ENCODE assay signal across 9 mouse cellular contexts in the genomic region with DNA sequence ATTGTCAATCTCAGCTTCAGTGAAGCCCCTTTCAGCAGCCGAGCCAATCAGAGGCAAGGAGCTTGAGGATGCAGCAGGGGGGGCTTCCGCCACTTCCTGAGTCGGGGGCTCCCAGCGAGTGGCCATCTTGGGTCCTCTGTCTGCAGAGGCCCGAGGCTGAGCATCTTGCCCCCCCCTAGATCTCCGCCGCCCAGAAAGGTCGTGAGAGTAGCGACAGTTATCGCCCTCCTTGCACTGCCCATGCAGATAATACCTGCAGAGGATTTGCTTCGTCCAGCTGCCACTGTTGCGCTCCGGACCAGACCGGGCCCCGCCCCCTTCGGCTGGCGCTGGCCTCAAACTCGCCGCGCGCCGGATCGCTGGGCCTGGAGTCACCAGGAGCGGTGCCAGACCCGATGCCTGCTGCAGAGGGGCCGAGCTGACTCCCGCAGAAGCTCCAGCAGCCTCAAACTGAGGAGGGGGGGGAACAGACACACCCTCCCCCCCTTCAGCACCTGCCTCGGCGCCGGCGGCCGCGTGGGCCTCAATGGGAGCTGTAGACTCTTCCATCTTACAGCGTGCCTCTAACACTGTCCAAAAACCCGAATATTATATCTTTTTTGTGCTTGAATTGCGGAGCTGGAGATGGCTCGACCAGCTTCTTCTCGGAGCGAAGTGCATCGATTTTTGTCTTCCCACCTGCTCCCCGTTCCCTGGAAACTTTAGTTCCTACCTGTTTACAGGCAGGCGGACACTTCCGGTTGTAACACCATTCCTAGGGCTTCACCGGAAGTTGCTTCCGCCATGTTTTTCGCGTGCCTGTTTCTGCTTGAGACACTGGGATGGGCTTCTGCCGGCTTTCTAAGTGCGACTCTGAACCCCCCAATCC. TPM values are rescaled to one million over a fixed set of nuclear protein-coding genes. Genes with fewer than 3 reads are reported as not detected.
DNase-seq lines count a peak whose midpoint lies in the region; ATAC-seq and TF ChIP-seq lines count a peak whose summit lies in the region.
"Had no signal": no experiment of that assay in that cellular context is flagged by ENCODE, and none has a peak within 500 bp of the region (broad histone marks: within the 10 kb centered on the region; RNA-seq: fewer than 3 reads in every experiment).

A gene (minus strand): TSS at position 647 of the 868 bp plus-strand sequence.

- intact Hi-C loops in heart, adult 2 months (cut with DNase I): no loop called here

- H3K9ac ChIP-seq in heart, adult 2 months (ENCODE audit: low read depth, low read length): peak within 1 kb of the TSS; percentile 37
- H3K9ac ChIP-seq in limb, embryonic 13.5 days: peak within 1 kb of the TSS; percentile 83
- H3K9ac ChIP-seq in midbrain, embryonic 14.5 days (replicated peaks; ENCODE audit: low read length): peak within 1 kb of the TSS; percentile 86

- peak within 1 kb of the TSS; percentile 62 for H3K4me3 ChIP-seq in erythroblast, embryonic 14.5 days (replicated peaks)
- H3K4me3 ChIP-seq in embryonic facial prominence, embryonic 10.5 days: peak within 1 kb of the TSS; percentile 79
- H3K4me3 ChIP-seq in heart, adult 2 months: peak within 1 kb of the TSS; percentile 63
- H3K4me3 ChIP-seq in kidney, adult 2 months (ENCODE audit: insufficient read depth, low read depth, low read length): peak within 1 kb of the TSS; percentile 78
- peak within 1 kb of the TSS; percentile 70 for H3K4me3 ChIP-seq in limb, embryonic 13.5 days
- H3K4me3 ChIP-seq in midbrain, embryonic 14.5 days (replicated peaks; ENCODE audit: low read depth, low read length): peak within 1 kb of the TSS; percentile 70

- H3K9me3 ChIP-seq in erythroblast, embryonic 14.5 days (ENCODE audit: control insufficient read depth, low read length): peaks cover 15% of the 10 kb centered on the region
- peaks cover 21% of the 10 kb centered on the region for H3K9me3 ChIP-seq in embryonic facial prominence, embryonic 10.5 days
- H3K9me3 ChIP-seq in limb, embryonic 13.5 days: peaks cover 14% of the 10 kb centered on the region
- peaks cover 4% of the 10 kb centered on the region; the same call in 1 of the 2 replicates for H3K9me3 ChIP-seq in midbrain, embryonic 14.5 days (ENCODE audit: control insufficient read depth, low read length)

- peak within 1 kb of the TSS; percentile 81 for H3K4me2 ChIP-seq in limb, embryonic 13.5 days (replicated peaks)
- peak within 1 kb of the TSS; percentile 64 for H3K4me2 ChIP-seq in midbrain, embryonic 14.5 days (ENCODE audit: low read length)

- TF ChIP-seq POLR2A in heart, adult 2 months (IDR thresholded peaks at IDR 0.05; ENCODE audit: insufficient read depth, low read depth, low read length): peak; percentile 60
- no peak for TF ChIP-seq POLR2A in kidney, adult 2 months (IDR thresholded peaks at IDR 0.05; ENCODE audit: low read depth, low read length)

- WGBS in embryonic facial prominence, embryonic 10.5 days: 24% methylated on average over 49 of the region's 49 CpGs
- 16% methylated on average over 49 of the region's 49 CpGs for WGBS in heart, adult 2 months
- WGBS in kidney, adult 2 months: 30% methylated on average over 49 of the region's 49 CpGs
- 27% methylated on average over 49 of the region's 49 CpGs for WGBS in limb, embryonic 13.5 days
- 26% methylated on average over 49 of the region's 49 CpGs for WGBS in midbrain, embryonic 14.5 days

- H3K27ac ChIP-seq in embryonic facial prominence, embryonic 10.5 days (replicated peaks): peak within 1 kb of the TSS; percentile 92
- peak within 1 kb of the TSS; percentile 38; the same call in 1 of the 2 replicates for H3K27ac ChIP-seq in heart, adult 2 months
- no peak within 1 kb of the TSS for H3K27ac ChIP-seq in kidney, adult 2 months (ENCODE audit: insufficient read depth, low read depth, low read length)
- peak within 1 kb of the TSS; percentile 33; the same call in 1 of the 2 replicates for H3K27ac ChIP-seq in limb, embryonic 13.5 days
- peak within 1 kb of the TSS; percentile 93 for H3K27ac ChIP-seq in midbrain, embryonic 14.5 days (replicated peaks; ENCODE audit: low read depth, low read length)

- no peak for TF ChIP-seq EP300 in heart, adult 2 months (IDR thresholded peaks at IDR 0.05; ENCODE audit: insufficient read depth, low read depth, low read length)

- DNase-seq in embryonic facial prominence, embryonic 10.5 days (ENCODE audit: low spot score): peak; percentile 84
- DNase-seq in heart, adult 2 months: peak; percentile 63 to 80
- DNase-seq in kidney, adult 2 months: peak; percentile 84
- peak; percentile 94 for DNase-seq in midbrain, embryonic 14.5 days
- DNase-seq in splenic B cell, adult 2 months (ENCODE audit: low read depth, low spot score): peak; percentile 5

- no peaks in the 10 kb centered on the region for H3K27me3 ChIP-seq in erythroblast, embryonic 14.5 days (ENCODE audit: control insufficient read depth)
- 0 out of 2 replicates have a peak, but pooled peaks cover 4% of the 10 kb centered on the region for H3K27me3 ChIP-seq in embryonic facial prominence, embryonic 10.5 days (replicated peaks; ENCODE audit: low read depth, poor library complexity, severe bottlenecking)
- H3K27me3 ChIP-seq in heart, adult 2 months (ENCODE audit: control insufficient read depth, insufficient read depth, low read length): no peaks in the 10 kb centered on the region
- H3K27me3 ChIP-seq in kidney, adult 2 months (replicated peaks; ENCODE audit: control insufficient read depth, insufficient read depth, low read length): peaks cover 2% of the 10 kb centered on the region
- peaks cover 5% of the 10 kb centered on the region; the same call in 1 of the 2 replicates for H3K27me3 ChIP-seq in limb, embryonic 13.5 days
- no peaks in the 10 kb centered on the region for H3K27me3 ChIP-seq in midbrain, embryonic 14.5 days (ENCODE audit: control insufficient read depth, insufficient read depth, low read length)
- H3K27me3 ChIP-seq in splenic B cell, adult 2 months (ENCODE audit: control insufficient read depth, insufficient read depth, low read length, poor library complexity, severe bottlenecking): no peaks in the 10 kb centered on the region

- ATAC-seq in erythroblast, adult 5-6 weeks (replicated peaks; ENCODE audit: low FRiP score, poor library complexity, severe bottlenecking): no peak
- ATAC-seq in limb, embryonic 13.5 days (ENCODE audit: low FRiP score, low read depth): peak; percentile 89
- ATAC-seq in midbrain, embryonic 14.5 days (ENCODE audit: low FRiP score, low TSS enrichment): peak; percentile 91

- no peak for TF ChIP-seq CTCF in heart, adult 2 months (IDR thresholded peaks at IDR 0.05)
- no peak for TF ChIP-seq CTCF in kidney, adult 2 months (conservative IDR thresholded peaks at IDR 0.05; ENCODE audit: insufficient read depth, insufficient read length, low read depth, low read length)

- peaks cover 7% of the 10 kb centered on the region for H3K4me1 ChIP-seq in erythroblast, embryonic 14.5 days (ENCODE audit: control insufficient read depth)
- peaks cover 8% of the 10 kb centered on the region for H3K4me1 ChIP-seq in embryonic facial prominence, embryonic 10.5 days
- no peaks in the 10 kb centered on the region for H3K4me1 ChIP-seq in heart, adult 2 months (ENCODE audit: control insufficient read depth, insufficient read depth, low read length)
- H3K4me1 ChIP-seq in kidney, adult 2 months (ENCODE audit: control insufficient read depth, insufficient read depth, low read length): no peaks in the 10 kb centered on the region
- peaks cover 10% of the 10 kb centered on the region for H3K4me1 ChIP-seq in limb, embryonic 13.5 days
- H3K4me1 ChIP-seq in midbrain, embryonic 14.5 days (ENCODE audit: control insufficient read depth, insufficient read depth, low read length): no peaks in the 10 kb centered on the region

- no peaks in the 10 kb centered on the region for H3K36me3 ChIP-seq in erythroblast, embryonic 14.5 days (ENCODE audit: control insufficient read depth)
- no peaks in the 10 kb centered on the region for H3K36me3 ChIP-seq in embryonic facial prominence, embryonic 10.5 days (replicated peaks)
- no peaks in the 10 kb centered on the region for H3K36me3 ChIP-seq in heart, adult 2 months (ENCODE audit: control insufficient read depth, insufficient read depth, low read length)
- no peaks in the 10 kb centered on the region for H3K36me3 ChIP-seq in kidney, adult 2 months (ENCODE audit: control insufficient read depth, insufficient read depth, low read length)
- H3K36me3 ChIP-seq in limb, embryonic 13.5 days: no peaks in the 10 kb centered on the region
- H3K36me3 ChIP-seq in midbrain, embryonic 14.5 days (ENCODE audit: control insufficient read depth, insufficient read depth, low read length): no peaks in the 10 kb centered on the region
- H3K36me3 ChIP-seq in splenic B cell, adult 2 months (ENCODE audit: control insufficient read depth, insufficient read depth, low read length, poor library complexity, severe bottlenecking): no peaks in the 10 kb centered on the region

- no peaks in the 10 kb centered on the region for H3K79me2 ChIP-seq in heart, adult 2 months (replicated peaks; ENCODE audit: control insufficient read depth, insufficient read depth, low read length)

RNA-seq across cellular contexts. Expression of the gene that starts here (rescaled TPM):
- polyA plus RNA-seq in erythroblast, embryonic 14.5 days (2012): not detected in 2 replicates
- total RNA-seq in erythroblast, adult 5-6 weeks (2015; ENCODE audit: low replicate concordance): not detected in 2 replicates
- not detected in 2 replicates for total RNA-seq in erythroblast, adult 5-6 weeks (2017; ENCODE audit: low replicate concordance)
- 9.3 and 9.6 TPM in 2 replicates for polyA plus RNA-seq in embryonic facial prominence, embryonic 10.5 days (2016; fragmentation: Nextera tagmentation; extraction: Ambion mirVana)
- total RNA-seq in heart, adult 2 months (2021): under 1 TPM; 0.23 to 0.30 TPM
- 0.27 and 0.53 TPM in 2 replicates for polyA plus RNA-seq in heart, adult 2 months (2012; rRNA removed)
- polyA plus RNA-seq in kidney, adult 2 months (2012; rRNA removed): 0.56 and 0.77 TPM in 2 replicates
- polyA plus RNA-seq in limb, embryonic 13.5 days (2015; fragmentation: Nextera tagmentation; extraction: Ambion mirVana): 7.8 and 8.3 TPM in 2 replicates
- 21.9 and 22.5 TPM in 2 replicates for polyA plus RNA-seq in midbrain, embryonic 14.5 days (2014; fragmentation: Nextera tagmentation; extraction: Ambion mirVana)
- total RNA-seq: MEL had no signal

Comparison
In these comparisons a context has a peak if more than half of its experiments do, and no peak if none do; other contexts are left out.
1. Peak in DNase-seq, H3K4me3 ChIP-seq, H3K27ac ChIP-seq and H3K9ac ChIP-seq in heart, adult 2 months; RNA of the gene not detected or under 1 TPM.
2. Peak in DNase-seq and H3K4me3 ChIP-seq in kidney, adult 2 months; RNA of the gene not detected or under 1 TPM.
3. DNase-seq: peak in every context shown above with its lines; median percentile 94 in midbrain, embryonic 14.5 days; 84 in embryonic facial prominence, embryonic 10.5 days; 84 in kidney, adult 2 months; 72 in heart, adult 2 months; 5 in splenic B cell, adult 2 months.